Comparison of ENCODE assay signal across 7 mouse cellular contexts in the genomic region with DNA sequence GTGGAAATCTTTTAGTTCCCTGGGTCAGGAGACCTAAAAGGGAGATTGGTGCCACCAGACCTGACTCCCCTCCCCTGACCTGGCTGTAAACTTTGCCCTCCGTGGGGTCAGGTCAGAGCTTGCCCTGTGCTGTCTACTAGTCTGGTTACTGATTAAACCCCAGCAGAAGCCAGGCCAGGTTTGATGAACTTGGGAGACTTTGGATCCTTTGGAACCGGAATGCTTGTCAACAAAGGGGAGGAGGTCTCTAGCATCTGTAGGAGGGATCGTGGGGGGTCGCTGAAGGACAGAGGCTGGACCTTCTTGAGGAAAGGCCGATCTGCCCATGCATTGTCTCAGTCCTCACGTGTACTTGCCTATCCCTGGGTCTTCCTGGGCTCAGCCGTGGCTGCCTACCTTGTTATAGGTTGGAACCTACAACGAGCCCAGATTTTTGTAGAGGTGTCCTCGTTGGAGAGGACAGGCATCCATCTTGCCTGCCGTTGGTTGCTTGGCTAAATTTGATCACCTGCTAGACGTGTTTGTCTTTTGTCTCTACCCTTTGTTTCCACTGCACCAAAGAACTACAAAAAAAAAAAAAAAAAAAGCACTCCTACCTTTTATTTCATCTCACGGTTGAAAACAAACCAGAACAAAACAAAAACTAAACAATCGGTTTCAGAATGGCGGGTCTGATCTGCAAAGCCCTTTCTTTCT. TPM values are rescaled to one million over a fixed set of nuclear protein-coding genes. Genes with fewer than 3 reads are reported as not detected.
A peak's percentile ranks its signal among the peaks of the same experiment; 100 is the strongest.
DNase-seq lines count a peak whose midpoint lies in the region; ATAC-seq lines count a peak whose summit lies in the region.

No protein-coding gene starts in this region.

- H3K36me3 ChIP-seq in embryonic facial prominence, embryonic 15.5 days = no peaks in the 10 kb centered on the region
- no peaks in the 10 kb centered on the region for H3K36me3 ChIP-seq in kidney, embryonic 14.5 days (ENCODE audit: control insufficient read depth, insufficient read depth, low read length)
- H3K36me3 ChIP-seq in midbrain, embryonic 15.5 days (replicated peaks) = no peaks in the 10 kb centered on the region

- no peaks in the 10 kb centered on the region for H3K27me3 ChIP-seq in embryonic facial prominence, embryonic 15.5 days
- no peaks in the 10 kb centered on the region for H3K27me3 ChIP-seq in kidney, embryonic 14.5 days (ENCODE audit: control insufficient read depth, insufficient read depth, low read length)
- no peaks in the 10 kb centered on the region for H3K27me3 ChIP-seq in midbrain, embryonic 15.5 days (replicated peaks)

- H3K27ac ChIP-seq in brown adipose tissue, adult 24 weeks (replicated peaks; ENCODE audit: low read depth, low read length) = no peak overlapping the region
- peak overlapping the region; percentile 55; the same call in 1 of the 2 replicates for H3K27ac ChIP-seq in embryonic facial prominence, embryonic 15.5 days (replicated peaks)
- 0 out of 2 replicates have a peak overlapping the region, but pooled peaks have one; percentile 4 for H3K27ac ChIP-seq in kidney, embryonic 14.5 days (ENCODE audit: low read depth, low read length)
- H3K27ac ChIP-seq in midbrain, embryonic 15.5 days = peak overlapping the region; percentile 92

- no peak for DNase-seq in adrenal gland, postnatal 36 days
- DNase-seq in c-Kit-positive CD71-positive TER-119-positive erythroid progenitor cells, embryonic 14.5 days (ENCODE audit: low spot score) = no peak
- DNase-seq in right cerebral cortex, postnatal 10 days (ENCODE audit: low spot score in 2 of 2) = no peak

- no peaks in the 10 kb centered on the region for H3K9me3 ChIP-seq in embryonic facial prominence, embryonic 15.5 days (replicated peaks)
- no peaks in the 10 kb centered on the region for H3K9me3 ChIP-seq in kidney, embryonic 14.5 days (ENCODE audit: control insufficient read depth, low read length)
- no peaks in the 10 kb centered on the region for H3K9me3 ChIP-seq in midbrain, embryonic 15.5 days

- H3K4me2 ChIP-seq in embryonic facial prominence, embryonic 15.5 days (replicated peaks) = peak overlapping the region; percentile 84
- peak overlapping the region; percentile 89 for H3K4me2 ChIP-seq in kidney, embryonic 14.5 days (replicated peaks; ENCODE audit: low read depth, low read length)
- peak overlapping the region; percentile 87 for H3K4me2 ChIP-seq in midbrain, embryonic 15.5 days

- 0 out of 2 replicates have a peak overlapping the region, but pooled peaks have one; percentile 5 for H3K4me3 ChIP-seq in brown adipose tissue, adult 24 weeks (ENCODE audit: insufficient read depth, low read depth, low read length)
- peak overlapping the region; percentile 95; the same call in 1 of the 2 replicates for H3K4me3 ChIP-seq in embryonic facial prominence, embryonic 15.5 days (replicated peaks)
- peak overlapping the region; percentile 2; the same call in 1 of the 2 replicates for H3K4me3 ChIP-seq in kidney, embryonic 14.5 days (ENCODE audit: low read length)
- H3K4me3 ChIP-seq in midbrain, embryonic 15.5 days = peak overlapping the region; percentile 100

- WGBS in embryonic facial prominence, embryonic 15.5 days = 20% methylated on average over 14 of the region's 14 CpGs
- WGBS in kidney, embryonic 14.5 days = 28% methylated on average over 14 of the region's 14 CpGs
- WGBS in midbrain, embryonic 15.5 days = 10% methylated on average over 14 of the region's 14 CpGs

- peaks cover 31% of the 10 kb centered on the region for H3K4me1 ChIP-seq in brown adipose tissue, adult 24 weeks (ENCODE audit: control insufficient read depth, insufficient read depth, insufficient read length, low read length)
- H3K4me1 ChIP-seq in embryonic facial prominence, embryonic 15.5 days = peaks cover 56% of the 10 kb centered on the region
- peaks cover 38% of the 10 kb centered on the region for H3K4me1 ChIP-seq in kidney, embryonic 14.5 days (ENCODE audit: control insufficient read depth, insufficient read depth, low read length)
- peaks cover 52% of the 10 kb centered on the region for H3K4me1 ChIP-seq in midbrain, embryonic 15.5 days

- no peak for ATAC-seq in embryonic facial prominence, embryonic 15.5 days (ENCODE audit: insufficient number of reproducible peaks, low FRiP score, low TSS enrichment, low read depth)
- ATAC-seq in kidney, embryonic 14.5 days (ENCODE audit: low FRiP score, low TSS enrichment) = no peak
- ATAC-seq in midbrain, embryonic 15.5 days (replicated peaks) = no peak

- H3K9ac ChIP-seq in embryonic facial prominence, embryonic 15.5 days = no peak overlapping the region
- peak overlapping the region; percentile 95; the same call in 1 of the 2 replicates for H3K9ac ChIP-seq in kidney, embryonic 14.5 days (ENCODE audit: low read depth, low read length)
- peak overlapping the region; percentile 99 for H3K9ac ChIP-seq in midbrain, embryonic 15.5 days

RNA-seq across cellular contexts. Expression of gene Cmip, which starts 3.5 kb away (rescaled TPM):
- 4.2 and 6.1 TPM in 2 replicates for polyA plus RNA-seq in brown adipose tissue, adult 24 weeks (2012; ENCODE audit: insufficient read depth, insufficient read length, missing spikeins)
- polyA plus RNA-seq in embryonic facial prominence, embryonic 15.5 days (2015; fragmentation: Nextera tagmentation; extraction: Ambion mirVana) = 25.9 and 27.7 TPM in 2 replicates
- polyA plus RNA-seq in kidney, embryonic 14.5 days (2014; fragmentation: Nextera tagmentation; extraction: Ambion mirVana) = 22.9 and 23.7 TPM in 2 replicates
- 188 and 197 TPM in 2 replicates for polyA plus RNA-seq in midbrain, embryonic 15.5 days (2015; fragmentation: Nextera tagmentation; extraction: Ambion mirVana)
- 100 to 1,000 TPM; 122 to 129 TPM for total RNA-seq in adrenal gland, postnatal 36 days (2021)

Comparison
In these comparisons a context has a peak if more than half of its experiments do, and no peak if none do; other contexts are left out.
1. H3K4me3 ChIP-seq: peak in every context shown above with its lines; median percentile 100 in midbrain, embryonic 15.5 days; 95 in embryonic facial prominence, embryonic 15.5 days; 5 in brown adipose tissue, adult 24 weeks; 2 in kidney, embryonic 14.5 days.